Mouse (Mus musculus) lung, embryonic 14.5 days (tissue): ENCODE results near the gene Cbr2. TPM values are rescaled to one million over a fixed set of nuclear protein-coding genes. Genes with fewer than 3 reads are reported as not detected.
"Not testable (repeated sequence)": the region's sequence is repeated elsewhere in the genome, so short reads cannot be mapped to it uniquely, and the experiment has no call there.

Source experiments
- ATAC-seq: fragments of 200-750 bp; cut with Nextera tagmentation; 2 replicates; pipeline ENCODE4 v1.8.0; 2017; ENCODE audit warnings: mild to moderate bottlenecking, moderate TSS enrichment, moderate library complexity; ENCODE audit not compliant: insufficient read depth
- DNase-seq: peaks from one replicate; pipeline ENCODE4 v3.0.0-alpha.2; 2015
- H3K27ac ChIP-seq: fragments of 300-500 bp; sonication (generic); 2 replicates; pipeline ENCODE4 v1.5.1; 2014; ENCODE audit warnings: low read depth, mild to moderate bottlenecking, moderate library complexity
- H3K27me3 ChIP-seq: fragments of 300-500 bp; sonication (generic); 2 replicates; pipeline ENCODE4 v1.6.1; 2014; ENCODE audit warnings: low read length, control low read depth; ENCODE audit not compliant: insufficient read depth
- H3K36me3 ChIP-seq: fragments of 300-500 bp; sonication (generic); 2 replicates; pipeline ENCODE4 v1.6.1; 2014; ENCODE audit warnings: control low read depth; ENCODE audit not compliant: insufficient read depth
- H3K4me1 ChIP-seq: fragments of 300-500 bp; sonication (generic); 2 replicates; pipeline ENCODE4 v1.6.1; 2014; ENCODE audit warnings: antibody characterized with exemption, control low read depth; ENCODE audit not compliant: insufficient read depth
- H3K4me2 ChIP-seq: fragments of 300-500 bp; sonication (generic); 2 replicates; pipeline ENCODE4 v1.6.1; 2014; ENCODE audit warnings: mild to moderate bottlenecking
- H3K4me3 ChIP-seq: fragments of 300-500 bp; sonication (generic); 2 replicates; pipeline ENCODE4 v1.5.1; 2014; ENCODE audit warnings: low read depth, low read length
- H3K9ac ChIP-seq: fragments of 300-500 bp; sonication (generic); 2 replicates; pipeline ENCODE4 v1.6.1; 2014
- H3K9me3 ChIP-seq: fragments of 300-500 bp; sonication (generic); 2 replicates; pipeline ENCODE4 v1.6.1; 2016; ENCODE audit warnings: low read depth, low read length, control low read depth
- CTCF ChIP-seq: IDR thresholded peaks from 2 replicates; pipeline ENCODE4 v1.5.1; 2016; ENCODE audit warnings: antibody characterized with exemption, low read depth
- WGBS: fragments of 180-500 bp; shearing (Covaris S2); extraction: QIAGEN DNeasy Blood & Tissue Kit; methylation state at CpG from one replicate; pipeline ENCODE4 v1.1.7; 2014; 5-methylcytosine and 5-hydroxymethylcytosine counted together
- polyA plus RNA-seq: library from polyadenylated mRNA; unstranded; fragments of >200 nt; fragmentation: Nextera tagmentation; extraction: Ambion mirVana; gene quantifications from 2 replicates; pipeline ENCODE4 v1.2.1, GENCODE M21; 2014

Gene Cbr2
- polyA plus RNA-seq, 1 experiment from 2014 or later = 14.7 TPM

DNA sequence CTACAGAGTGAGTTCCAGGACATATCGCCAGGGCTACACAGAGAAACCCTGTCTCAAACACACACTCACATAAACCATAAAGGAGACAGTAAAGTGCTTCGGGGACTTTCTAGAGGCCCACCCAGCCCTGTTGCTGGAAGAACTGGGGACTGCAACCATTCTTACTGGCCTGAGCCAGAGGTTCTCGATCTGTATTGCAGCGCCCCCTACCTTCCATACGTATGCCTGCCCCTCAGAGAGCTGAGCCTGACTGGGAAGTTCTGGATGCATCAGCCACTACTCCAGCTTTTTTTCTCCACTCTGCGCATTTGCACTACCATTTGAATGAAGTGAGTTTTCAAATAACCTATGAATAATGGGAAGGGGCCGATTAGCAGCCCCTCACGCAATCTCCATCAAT, 17.5 kb upstream of the Cbr2 start:
- Histone ChIP-seq H3K4me2 (no peak overlapping the region), H3K27me3 (no peaks in the 10 kb centered on the region), H3K4me1 (no peaks in the 10 kb centered on the region), H3K36me3 (no peaks in the 10 kb centered on the region), H3K9me3 (no peaks in the 10 kb centered on the region), H3K4me3 (no peak overlapping the region), H3K9ac (no peak overlapping the region), H3K27ac (no peak overlapping the region)
- WGBS = 59% methylated on average over 8 of the region's 8 CpGs
- DNase-seq (peak; percentile 52), ATAC-seq (no peak)
- peak; percentile 54 for TF ChIP-seq CTCF

DNA sequence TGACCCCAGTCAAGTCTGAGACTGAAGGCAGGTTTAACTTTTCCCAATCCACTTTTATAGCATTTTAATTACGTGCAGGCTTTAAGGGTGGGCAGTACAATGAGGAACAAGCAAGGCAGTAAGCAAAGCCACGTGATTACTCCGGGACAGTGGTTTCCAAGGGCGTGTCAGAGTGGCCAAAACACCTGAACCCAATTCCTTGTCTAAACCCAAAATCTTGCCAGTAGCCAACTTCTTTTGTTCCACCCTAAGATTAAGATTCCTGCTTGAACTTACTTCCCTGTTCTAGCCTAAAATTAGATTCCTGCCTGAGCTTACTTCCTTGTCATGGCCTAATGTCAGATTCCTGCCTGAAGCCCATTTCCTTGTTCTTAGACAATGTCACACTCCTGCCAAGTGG, 16.1 kb upstream of the Cbr2 start:
- H3K27ac ChIP-seq = no peak overlapping the region
- no peaks in the 10 kb centered on the region for H3K27me3 ChIP-seq
- H3K4me1 ChIP-seq = no peaks in the 10 kb centered on the region
- H3K36me3 ChIP-seq = no peaks in the 10 kb centered on the region
- H3K4me2 ChIP-seq = no peak overlapping the region
- ATAC-seq (no peak), DNase-seq (no peak)
- WGBS = 72% methylated on average over 4 of the region's 4 CpGs
- no peak for TF ChIP-seq CTCF
- H3K4me3 ChIP-seq = no peak overlapping the region
- no peak overlapping the region for H3K9ac ChIP-seq
- no peaks in the 10 kb centered on the region for H3K9me3 ChIP-seq

DNA sequence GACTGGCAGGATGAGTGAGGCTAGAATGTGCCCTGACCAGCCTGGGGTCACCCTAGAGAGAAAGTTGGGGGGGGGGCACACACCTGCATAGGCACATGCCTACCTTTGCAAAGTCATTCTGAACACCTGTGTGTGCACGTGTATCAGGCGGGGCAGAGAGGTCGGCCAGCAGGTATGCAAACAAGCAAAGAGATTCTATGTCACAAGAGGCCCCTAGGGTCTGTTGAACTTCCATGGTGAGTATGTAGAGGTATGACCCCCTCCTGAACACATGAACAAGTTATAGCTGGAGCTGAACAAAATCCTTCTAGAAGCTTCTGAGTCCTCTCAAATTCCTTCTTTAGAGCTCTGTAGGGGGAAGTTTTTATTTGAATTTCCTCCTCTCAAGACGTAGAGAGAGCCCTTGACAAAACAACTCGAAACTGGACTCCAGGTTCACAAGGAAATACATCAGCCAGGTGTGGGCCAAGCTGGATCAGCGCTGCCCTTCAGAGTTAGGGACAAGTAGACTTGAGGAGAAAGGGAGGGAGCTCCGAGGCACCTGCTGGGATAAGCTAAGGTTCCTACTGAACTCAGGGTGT, 12.3 kb upstream of the Cbr2 start:
- Histone ChIP-seq H3K4me3 (no peak overlapping the region), H3K9me3 (no peaks in the 10 kb centered on the region), H3K36me3 (no peaks in the 10 kb centered on the region), H3K4me1 (no peaks in the 10 kb centered on the region), H3K27me3 (no peaks in the 10 kb centered on the region), H3K9ac (no peak overlapping the region), H3K27ac (peak overlapping the region; percentile 80), H3K4me2 (no peak overlapping the region)
- ATAC-seq (peak; percentile 84), DNase-seq (peak; percentile 72)
- WGBS = 56% methylated on average over 7 of the region's 7 CpGs
- no peak for TF ChIP-seq CTCF

DNA sequence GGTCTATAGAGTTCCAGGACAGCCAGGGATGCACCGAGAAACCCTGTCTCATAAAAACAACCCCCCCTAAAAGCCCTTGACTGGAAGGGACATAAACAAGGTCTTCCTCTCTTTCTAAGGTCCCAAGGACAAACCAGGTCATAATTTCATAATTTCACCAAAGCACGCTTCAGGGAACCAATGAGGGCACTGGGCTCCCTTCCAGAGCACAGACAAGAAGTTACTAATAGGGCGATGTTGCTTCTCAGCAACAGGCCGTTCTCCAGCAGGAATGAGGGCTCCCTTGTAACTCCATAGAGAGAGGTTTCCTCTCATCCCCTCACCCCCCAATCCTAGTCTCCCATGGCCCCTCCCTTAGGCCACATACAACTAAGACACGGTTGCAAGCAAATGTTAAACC, 9.1 kb upstream of the Cbr2 start:
- WGBS = 83% methylated on average over 5 of the region's 5 CpGs
- ATAC-seq (no peak), DNase-seq (no peak)
- no peak for TF ChIP-seq CTCF
- H3K36me3 ChIP-seq = no peaks in the 10 kb centered on the region
- H3K9ac ChIP-seq = no peak overlapping the region
- no peaks in the 10 kb centered on the region for H3K4me1 ChIP-seq
- no peaks in the 10 kb centered on the region for H3K9me3 ChIP-seq
- no peak overlapping the region for H3K4me3 ChIP-seq
- H3K27ac ChIP-seq = no peak overlapping the region
- no peak overlapping the region for H3K4me2 ChIP-seq
- no peaks in the 10 kb centered on the region for H3K27me3 ChIP-seq

DNA sequence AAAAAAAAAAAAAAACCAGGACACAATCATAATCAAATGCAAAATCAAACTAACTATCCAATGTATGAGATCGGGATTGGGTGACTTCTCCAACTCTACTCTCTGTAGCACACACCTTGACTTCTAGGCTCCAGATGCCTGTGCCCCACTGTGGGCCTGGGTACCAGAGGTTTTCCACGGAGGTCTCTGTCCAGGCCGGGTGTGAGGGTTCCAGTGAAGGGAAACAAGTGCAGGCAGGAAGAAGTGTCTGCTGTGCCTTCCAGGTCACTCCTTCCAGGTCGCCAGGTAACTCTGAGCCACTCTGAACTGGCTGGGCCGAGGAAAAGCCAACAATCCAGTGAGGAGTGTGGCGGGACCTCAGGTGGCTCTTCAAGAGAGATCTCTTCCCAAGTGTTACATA, 4.5 kb upstream of the Cbr2 start:
- no peak for DNase-seq

DNA sequence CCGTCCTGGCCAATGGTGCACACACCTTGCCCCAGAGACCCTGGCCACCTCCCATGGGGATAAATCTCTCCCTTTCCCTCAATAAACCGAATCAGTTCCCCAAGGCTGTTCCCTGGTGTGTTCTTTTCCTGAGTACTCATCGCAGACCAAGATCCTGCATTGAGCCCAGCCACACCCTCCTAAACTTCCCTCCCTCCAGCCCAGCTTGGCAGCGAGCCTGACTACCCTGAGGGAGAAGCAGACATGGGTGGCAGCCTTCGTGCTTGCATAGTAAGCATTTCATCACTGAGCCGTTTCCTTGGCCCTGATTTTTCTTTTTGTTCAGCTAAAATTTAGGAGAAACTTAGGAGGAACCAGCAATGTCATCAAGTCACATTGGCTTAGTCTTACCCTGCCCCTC, 1.6 kb upstream of the Cbr2 start:
- H3K27ac ChIP-seq = no peak overlapping the region
- H3K4me3 ChIP-seq = no peak overlapping the region
- no peaks in the 10 kb centered on the region for H3K4me1 ChIP-seq
- H3K9me3 ChIP-seq = no peaks in the 10 kb centered on the region
- ATAC-seq (no peak), DNase-seq (peak; percentile 65)
- TF ChIP-seq CTCF = no peak
- no peak overlapping the region for H3K4me2 ChIP-seq
- no peak overlapping the region for H3K9ac ChIP-seq
- H3K36me3 ChIP-seq = no peaks in the 10 kb centered on the region
- WGBS = 53% methylated on average over 6 of the region's 6 CpGs
- H3K27me3 ChIP-seq = no peaks in the 10 kb centered on the region

More for the DNA sequence above, 4.5 kb upstream of the Cbr2 start:
- WGBS = 62% methylated on average over 6 of the region's 6 CpGs
- H3K36me3 ChIP-seq = no peaks in the 10 kb centered on the region
- no peak for TF ChIP-seq CTCF
- no peak overlapping the region for H3K9ac ChIP-seq
- no peaks in the 10 kb centered on the region for H3K9me3 ChIP-seq
- H3K4me2 ChIP-seq = no peak overlapping the region
- no peaks in the 10 kb centered on the region for H3K27me3 ChIP-seq
- no peak overlapping the region for H3K27ac ChIP-seq
- no peak for ATAC-seq
- no peak overlapping the region for H3K4me3 ChIP-seq
- no peaks in the 10 kb centered on the region for H3K4me1 ChIP-seq

DNA sequence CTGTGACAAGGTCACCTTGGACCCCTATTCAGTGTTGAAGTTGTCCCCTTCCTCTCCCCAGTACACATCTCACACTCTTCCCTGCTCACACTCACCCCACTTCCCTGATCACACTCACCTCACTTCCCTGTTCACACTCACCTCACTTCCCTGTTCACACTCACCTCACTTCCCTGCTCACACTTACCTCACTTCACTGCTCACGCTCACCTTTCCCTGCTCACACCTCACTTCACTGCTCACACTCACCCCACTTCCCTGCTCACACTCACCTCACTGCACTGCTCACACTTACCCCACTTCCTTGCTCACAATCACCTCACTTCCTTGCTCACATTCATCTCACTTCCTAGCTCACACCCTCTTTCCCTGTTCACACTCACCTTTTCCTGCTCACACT, 519 bp downstream of the Cbr2 start:
- ATAC-seq = no peak
- WGBS = 83% methylated on average over 1 of the region's 1 CpGs
- Histone ChIP-seq H3K27ac (no peak overlapping the region), H3K4me3 (no peak overlapping the region), H3K4me1 (0 out of 2 replicates have a peak, but pooled peaks cover under 1% of the 10 kb centered on the region), H3K36me3 (no peaks in the 10 kb centered on the region), H3K27me3 (no peaks in the 10 kb centered on the region), H3K9me3 (no peaks in the 10 kb centered on the region), H3K9ac (no peak overlapping the region), H3K4me2 (no peak overlapping the region)
- no peak for TF ChIP-seq CTCF
- no peak for DNase-seq

DNA sequence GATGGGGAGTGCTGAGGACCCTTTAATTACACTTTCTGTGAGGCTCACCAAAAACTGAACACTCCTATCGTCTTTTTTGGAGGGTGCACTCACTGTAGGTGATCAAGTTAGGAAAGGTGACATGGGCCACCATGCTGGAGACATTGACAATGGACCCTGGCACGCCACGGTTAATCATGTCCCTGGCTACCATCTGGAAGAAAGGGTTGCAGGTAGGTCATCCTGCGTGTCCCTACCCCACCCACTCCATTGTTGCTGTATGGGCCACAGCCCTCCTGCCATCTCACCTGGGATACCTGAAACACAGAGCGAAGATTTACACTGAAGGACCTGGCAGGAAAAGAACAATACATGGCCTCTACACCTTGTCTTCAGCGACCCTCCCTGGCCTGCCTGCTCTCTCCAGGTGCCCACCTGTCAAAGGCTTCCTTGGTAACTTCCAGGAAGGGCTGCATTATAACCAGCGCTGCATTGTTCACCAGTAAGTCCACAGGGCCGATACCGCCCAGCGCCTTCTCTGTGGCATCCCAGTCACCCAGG, 1.5 kb downstream of the Cbr2 start:
- H3K4me1 ChIP-seq = 0 out of 2 replicates have a peak, but pooled peaks cover 2% of the 10 kb centered on the region
- no peaks in the 10 kb centered on the region for H3K36me3 ChIP-seq
- DNase-seq (no peak), ATAC-seq (no peak)
- no peak overlapping the region for H3K4me2 ChIP-seq
- TF ChIP-seq CTCF = no peak
- H3K27me3 ChIP-seq = no peaks in the 10 kb centered on the region
- H3K4me3 ChIP-seq = no peak overlapping the region
- H3K9ac ChIP-seq = no peak overlapping the region
- no peaks in the 10 kb centered on the region for H3K9me3 ChIP-seq
- 86% methylated on average over 10 of the region's 10 CpGs for WGBS
- no peak overlapping the region for H3K27ac ChIP-seq

DNA sequence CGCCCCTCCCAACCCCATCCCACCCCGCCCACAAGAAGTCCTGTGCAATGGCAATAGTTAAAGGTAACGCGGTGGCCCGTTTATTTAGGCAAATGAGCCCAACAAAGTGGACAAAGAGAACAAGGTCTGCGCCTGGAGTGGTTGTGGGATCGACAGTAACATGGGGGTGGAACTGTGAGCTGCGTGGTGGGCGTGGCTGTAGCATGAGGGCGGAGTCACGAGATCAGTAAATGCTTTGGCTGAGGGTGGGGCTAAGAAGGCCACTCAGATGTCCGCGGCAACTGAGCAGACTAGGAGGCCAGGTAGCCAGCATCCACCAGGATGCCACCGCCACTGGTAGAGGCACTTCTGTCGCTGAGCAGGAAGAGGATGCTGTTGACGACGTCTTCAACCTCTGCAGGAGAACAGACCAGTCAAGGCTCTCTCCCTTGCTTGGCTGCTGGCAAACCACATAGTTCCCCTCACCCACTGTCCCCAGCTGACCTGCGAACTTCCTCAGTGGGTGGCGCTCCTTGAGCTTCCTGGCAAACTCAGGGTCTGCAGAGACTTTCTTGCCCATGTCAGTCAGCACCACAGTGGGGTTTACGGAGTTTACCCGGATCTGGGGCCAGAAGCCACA, 2.4 kb downstream of the Cbr2 start:
- not testable (repeated sequence) for H3K36me3 ChIP-seq, H3K9me3 ChIP-seq, H3K9ac ChIP-seq, H3K27ac ChIP-seq, H3K27me3 ChIP-seq, H3K4me1 ChIP-seq
- Histone ChIP-seq H3K4me2 (peak overlapping the region; percentile 48), H3K4me3 (peak overlapping the region; percentile 14; the same call in 1 of the 2 replicates)
- DNase-seq (peak; percentile 83), ATAC-seq (0 out of 2 replicates have a peak, but pooled peaks have one; percentile 22)
- WGBS = 2% methylated on average over 18 of the region's 21 CpGs
